Mouse (Mus musculus): ENCODE measurements at regions not wholly inside any gene's neighbourhood (a gene's known extent, or its start where the extent isn't known, plus 50 kb on each side); places are given as distances from the start of the nearest gene placed in this dataset.

DNA sequence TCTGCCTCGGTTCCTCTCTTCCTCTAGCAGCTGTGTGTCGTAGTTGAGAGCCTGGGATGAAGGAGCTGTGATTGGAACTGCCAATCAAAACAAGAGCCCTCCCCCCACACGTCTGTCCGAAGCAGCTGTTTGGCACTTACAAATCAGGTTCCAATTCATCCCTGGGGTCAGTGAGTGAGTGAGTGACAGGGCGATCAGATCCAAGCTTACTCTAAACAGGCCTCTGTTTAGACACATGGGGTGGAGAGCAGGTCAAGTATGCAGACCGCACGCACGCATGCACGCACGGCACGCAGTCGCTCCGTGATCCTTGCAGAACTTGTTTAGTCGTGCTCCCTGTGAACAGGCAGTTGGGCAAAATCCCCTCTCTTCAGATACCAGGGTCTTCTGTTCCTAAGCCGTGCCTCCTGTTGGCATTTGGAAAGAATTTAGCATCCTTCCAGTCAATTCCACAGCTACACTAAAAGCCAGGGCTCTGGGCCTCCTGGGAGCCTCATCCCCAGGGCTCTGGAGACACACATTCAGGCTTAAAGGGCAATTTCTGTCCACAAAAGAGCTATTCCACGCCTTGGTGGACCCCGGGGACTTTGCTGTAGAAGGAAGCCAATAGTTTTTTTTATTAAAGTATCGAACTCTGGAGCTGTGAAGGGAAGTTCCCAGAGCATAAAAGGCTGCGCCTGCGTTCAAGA, 52.2 kb upstream of the Kcng1 start:
- TF ChIP-seq POLR2A (IDR thresholded peaks at IDR 0.05; ENCODE audit: extremely low read depth, insufficient read depth, low read length) (no peak), CTCF (IDR thresholded peaks at IDR 0.05; ENCODE audit: extremely low read depth, insufficient read depth, low read length) (no peak)
